Mouse (Mus musculus) embryo, embryonic 10.5 days (tissue): ENCODE measurements around the gene Sarm1.

Source experiments
- DNase-seq: peaks from one replicate; pipeline ENCODE4 v3.0.0-alpha.2; 2015; ENCODE audit warnings: low spot score

The Sarm1 gene

GRCm38 (mm10) chr11:78512025-78512957 lies 14.7 kb upstream of the Sarm1 start, which contains the start of the genes Tmem199 and Poldip2:
Gene Tmem199, minus strand, starts transcription at chr11:78512172.
Gene Poldip2, plus strand, starts transcription at chr11:78512193.
- peak; percentile 96 for DNase-seq

DNA sequence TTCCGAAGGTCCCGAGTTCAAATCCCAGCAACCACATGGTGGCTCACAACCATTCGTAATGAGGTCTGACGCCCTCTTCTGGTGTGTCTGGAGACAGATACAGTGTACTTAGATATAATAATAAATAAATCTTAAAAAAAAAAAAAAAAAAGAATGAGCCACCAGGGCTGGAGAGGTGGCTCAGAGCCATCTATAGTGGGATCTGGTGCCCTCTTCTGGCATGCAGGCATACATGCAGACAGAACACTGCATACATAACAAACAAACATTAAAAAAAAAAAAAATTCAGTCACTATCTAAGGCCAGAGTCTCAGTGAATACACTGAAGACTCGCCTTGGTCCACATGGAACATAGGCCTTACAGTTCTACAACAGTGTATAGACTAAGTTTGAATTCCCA lies 11.6 kb upstream of the Sarm1 start:
- peak; percentile 28 for DNase-seq

- no peak for DNase-seq
Measured at GRCm38 (mm10) chr11:78505430-78505829, 7.9 kb upstream of the Sarm1 start.

GRCm38 (mm10) chr11:78502909-78503650 lies 5.5 kb upstream of the Sarm1 start, which contains the start of gene Sebox:
Gene Sebox, plus strand, starts transcription at chr11:78503447.
- no peak for DNase-seq

DNA sequence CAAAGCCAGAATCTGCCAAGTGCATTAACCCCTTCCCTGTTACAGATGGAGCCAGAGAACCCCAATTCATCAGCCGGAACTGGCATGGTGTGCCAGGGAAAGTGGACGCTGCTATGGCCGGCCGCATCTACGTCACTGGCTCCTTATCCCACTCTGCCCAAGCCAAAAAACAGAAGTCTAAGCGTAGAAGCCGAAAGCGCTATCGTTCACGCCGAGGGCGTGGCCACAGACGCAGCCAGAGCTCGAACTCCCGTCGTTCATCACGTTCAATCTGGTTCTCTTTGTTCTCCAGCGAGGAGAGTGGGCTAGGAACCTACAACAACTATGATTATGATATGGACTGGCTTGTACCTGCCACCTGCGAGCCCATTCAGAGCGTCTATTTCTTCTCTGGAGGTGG lies 4.0 kb upstream of the Sarm1 start:
- no peak for DNase-seq

DNA sequence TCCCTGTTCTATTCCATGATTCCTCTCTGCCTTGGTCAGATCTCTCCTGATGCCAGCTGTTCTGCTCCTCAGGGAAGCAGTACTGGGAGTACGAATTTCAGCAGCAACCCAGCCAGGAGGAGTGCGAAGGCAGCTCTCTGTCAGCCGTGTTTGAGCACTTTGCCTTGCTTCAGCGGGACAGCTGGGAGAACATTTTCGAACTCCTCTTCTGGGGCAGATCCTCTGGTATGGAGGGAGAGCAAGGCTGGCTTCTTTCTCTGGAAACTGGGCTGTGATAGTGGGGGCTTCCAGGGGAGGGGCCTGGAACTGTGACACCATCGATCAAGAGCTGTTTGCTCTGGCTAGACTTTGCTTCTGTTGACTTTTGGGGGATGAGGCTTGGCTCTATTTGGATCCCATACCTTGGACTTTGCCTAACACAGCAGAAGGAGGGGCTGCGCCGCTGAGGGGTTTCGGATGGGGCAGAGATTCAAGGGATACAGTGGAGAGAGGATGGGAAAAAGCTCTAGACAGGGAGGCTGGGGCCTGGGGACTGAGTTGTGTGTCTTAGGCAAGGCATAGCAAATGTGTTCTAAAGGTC lies 3.2 kb upstream of the Sarm1 start:
- DNase-seq = no peak

GRCm38 (mm10) chr11:78499543-78499942 lies 2.0 kb upstream of the Sarm1 start:
- no peak for DNase-seq

- peak; percentile 30 for DNase-seq
Measured at GRCm38 (mm10) chr11:78499004-78499403, 1.4 kb upstream of the Sarm1 start, which contains the start of gene Vtn. Gene Vtn, plus strand, starts transcription at chr11:78499091.

- DNase-seq = no peak
Measured at GRCm38 (mm10) chr11:78497071-78497541, 448 bp downstream of the Sarm1 start.

DNA sequence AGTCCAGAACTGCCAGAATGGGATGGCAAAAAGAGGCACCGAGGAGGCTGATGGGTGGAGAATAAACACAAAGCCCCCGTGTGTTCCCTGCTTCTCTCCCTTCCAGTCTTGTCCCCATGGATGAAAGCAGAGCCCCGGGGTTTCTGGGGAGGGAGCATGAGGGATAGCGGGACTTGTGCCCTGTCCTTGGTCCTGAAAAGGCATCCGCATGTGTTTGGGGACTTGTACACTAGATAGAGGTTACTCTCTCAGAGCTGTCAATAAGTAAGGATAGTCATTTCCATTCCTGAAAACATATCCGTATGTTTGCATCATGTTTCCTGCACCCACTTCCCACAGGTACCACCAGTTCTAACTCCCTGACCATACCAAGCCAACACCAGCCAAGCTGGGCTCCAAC lies 1.6 kb downstream of the Sarm1 start:
- peak; percentile 78 for DNase-seq

DNA sequence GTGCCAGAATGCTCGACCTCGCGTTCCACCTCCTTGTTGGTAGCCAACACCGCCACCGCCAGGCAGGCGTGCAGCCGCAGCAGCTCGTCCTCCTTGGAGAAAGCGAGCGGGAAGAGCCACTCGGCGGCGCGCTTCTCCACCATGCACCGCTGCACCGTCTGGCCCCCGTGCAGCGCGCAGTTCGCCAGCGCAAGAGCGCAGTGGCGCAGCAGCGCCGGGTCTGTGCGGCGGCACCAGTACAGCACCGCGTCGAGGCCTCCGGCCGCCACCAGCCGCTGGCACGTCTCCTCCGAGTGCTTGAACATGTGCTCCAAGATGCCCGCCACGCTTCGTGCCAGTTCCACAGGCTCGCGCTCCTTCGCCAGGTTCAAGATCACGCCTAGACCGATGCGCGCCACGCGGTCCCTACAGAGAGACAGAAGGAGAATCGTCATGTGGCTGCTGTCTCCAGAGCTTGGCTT lies 6.7 kb downstream of the Sarm1 start:
- DNase-seq = peak; percentile 79

- DNase-seq = peak; percentile 87
Measured at GRCm38 (mm10) chr11:78488168-78488567, 9.4 kb downstream of the Sarm1 start.

DNA sequence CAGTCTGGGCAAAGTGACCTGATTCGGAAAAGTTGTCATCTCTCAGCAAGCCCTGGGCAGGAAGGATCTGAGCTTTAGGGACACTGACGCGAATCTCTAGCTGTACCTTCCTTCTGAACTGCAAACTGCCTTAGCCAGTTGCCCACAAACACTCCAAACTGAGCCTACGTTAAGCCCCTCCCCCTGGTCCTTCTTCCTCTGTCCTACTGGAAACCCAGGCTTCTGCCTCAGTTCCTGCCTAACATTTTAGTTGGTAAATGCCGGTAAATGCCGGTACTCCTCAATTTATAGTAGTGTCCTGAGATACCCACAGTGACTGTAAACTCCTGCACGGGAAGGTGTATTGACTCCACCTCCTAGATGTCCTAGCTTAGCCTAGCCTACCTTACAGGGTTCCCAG lies 13.9 kb downstream of the Sarm1 start:
- no peak for DNase-seq

GRCm38 (mm10) chr11:78475289-78475688 lies 22.3 kb downstream of the Sarm1 start:
- no peak for DNase-seq

DNA sequence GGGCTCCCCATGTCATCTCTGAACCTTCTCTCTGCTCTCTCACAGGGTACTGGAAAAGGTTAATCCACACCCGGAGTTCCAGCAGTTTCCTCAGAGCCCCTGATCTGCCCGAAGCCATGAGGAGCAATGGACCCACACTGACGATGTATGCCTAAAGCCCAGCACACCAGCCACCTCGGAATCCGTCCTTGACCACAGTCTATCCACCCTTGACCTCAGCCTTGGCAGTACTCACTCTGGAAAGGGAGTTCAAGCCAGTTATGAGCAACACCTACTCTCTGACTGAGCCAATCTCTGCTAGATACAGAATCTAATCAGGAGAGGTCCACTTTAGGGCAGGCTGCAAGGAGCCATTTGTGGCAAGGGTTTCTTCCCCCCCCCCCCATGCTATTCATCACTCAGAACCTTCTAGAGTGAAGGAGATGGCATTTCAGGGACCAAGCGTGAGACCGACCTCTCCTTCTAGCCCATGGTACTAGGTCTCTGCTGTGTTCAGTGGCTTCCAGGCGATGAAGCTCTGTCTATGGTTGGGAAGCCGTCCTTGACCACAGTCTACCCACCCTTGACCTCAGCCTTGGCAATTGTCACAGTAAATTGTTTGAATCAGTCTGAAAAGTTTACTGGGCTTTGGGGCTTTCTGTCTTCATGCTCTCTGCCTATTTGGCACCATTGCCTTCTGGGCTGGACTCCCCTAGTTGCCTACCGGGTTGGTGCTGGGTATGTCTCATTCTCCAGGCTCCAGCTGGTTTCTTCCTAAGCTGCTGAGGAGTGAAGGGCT lies 26.0 kb downstream of the Sarm1 start:
- no peak for DNase-seq

DNA sequence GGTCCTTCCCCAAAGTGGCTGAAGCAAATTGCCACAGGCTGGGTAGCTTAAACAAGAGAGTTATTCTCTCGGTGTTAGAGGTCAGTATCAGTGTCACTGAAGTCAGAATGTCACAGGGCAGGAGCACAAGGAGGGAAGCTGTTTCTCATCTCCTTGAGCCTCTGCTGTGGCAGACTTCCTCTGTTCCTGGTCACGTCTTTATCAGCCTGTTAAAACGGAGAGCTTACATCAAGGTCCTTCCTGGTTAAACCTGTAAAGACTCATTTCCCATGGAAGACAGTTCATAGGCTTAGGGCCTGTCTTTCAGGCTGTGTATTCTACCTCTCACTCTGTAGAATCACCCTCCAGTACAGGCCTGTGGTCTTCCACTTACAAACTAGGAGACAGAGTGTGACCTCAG lies 29.6 kb downstream of the Sarm1 start:
- no peak for DNase-seq

- DNase-seq = no peak
Measured at GRCm38 (mm10) chr11:78467515-78467914, 30.0 kb downstream of the Sarm1 start.

DNA sequence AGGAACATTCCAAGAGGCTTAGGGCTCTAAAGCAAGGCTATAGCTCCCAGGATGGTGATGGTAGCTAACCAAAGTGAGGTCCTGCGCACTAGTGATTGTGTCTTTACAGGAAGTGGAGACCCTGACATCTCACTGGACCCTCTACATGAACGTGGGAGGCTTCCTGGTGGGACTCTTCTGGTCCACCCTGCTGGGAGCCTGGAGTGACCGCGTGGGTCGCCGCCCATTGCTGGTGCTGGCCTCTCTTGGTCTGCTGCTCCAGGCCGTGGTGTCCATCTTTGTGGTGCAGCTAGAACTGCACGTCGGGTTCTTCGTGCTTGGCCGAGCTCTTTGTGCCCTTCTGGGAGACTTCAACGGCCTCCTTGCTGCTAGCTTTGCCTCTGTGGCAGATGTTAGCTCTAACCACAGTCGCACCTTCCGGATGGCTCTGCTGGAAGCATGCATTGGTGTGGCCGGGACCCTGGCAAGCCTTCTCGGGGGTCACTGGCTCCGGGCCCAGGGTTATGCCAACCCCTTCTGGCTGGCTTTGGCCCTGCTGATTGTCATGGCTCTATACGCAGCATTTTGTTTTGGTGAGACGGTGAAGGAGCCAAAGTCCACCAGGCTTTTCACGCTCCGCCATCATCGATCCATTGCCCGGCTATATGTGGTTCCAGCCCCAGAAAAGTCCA lies 31.2 kb downstream of the Sarm1 start:
- no peak for DNase-seq

- DNase-seq = peak; percentile 92
Measured at GRCm38 (mm10) chr11:78465568-78466180, 31.9 kb downstream of the Sarm1 start, which contains the start of gene Slc46a1. Gene Slc46a1, plus strand, starts transcription at chr11:78465697.

GRCm38 (mm10) chr11:78465116-78465515 lies 32.4 kb downstream of the Sarm1 start:
- DNase-seq = peak; percentile 30
